Mouse (Mus musculus) heart, embryonic 13.5 days (tissue): ENCODE results near the gene Gm40460. TPM values are rescaled to one million over a fixed set of nuclear protein-coding genes. Genes with fewer than 3 reads are reported as not detected.

ENCODE experiments used
- polyA plus RNA-seq: library from polyadenylated mRNA; unstranded; fragments of >200 nt; fragmentation: Nextera tagmentation; extraction: Ambion mirVana; gene quantifications from 2 replicates; pipeline ENCODE4 v1.2.1, GENCODE M21; 2015

The Gm40460 gene
- polyA plus RNA-seq, 1 experiment from 2014 or later = not detected

Other genes with a start within 250 kb of the Gm40460 start
- 42.8 and 48.4 TPM in 2 replicates for gene Mob2, start 180.0 kb downstream of the Gm40460 start, polyA plus RNA-seq
- 11.4 and 13.6 TPM in 2 replicates for gene Dusp8, start 145.2 kb downstream of the Gm40460 start, polyA plus RNA-seq
- gene Gm45618, start 120.3 kb downstream of the Gm40460 start, polyA plus RNA-seq = not detected in 2 replicates
- not detected in 2 replicates for gene Gm39115, start 105.0 kb downstream of the Gm40460 start, polyA plus RNA-seq
- gene Gm45337, start 96.5 kb downstream of the Gm40460 start, polyA plus RNA-seq = not detected in 2 replicates
- not detected in 2 replicates for gene Gm29735, start 84.0 kb downstream of the Gm40460 start, polyA plus RNA-seq
- gene Gm4553, start 75.3 kb downstream of the Gm40460 start, polyA plus RNA-seq = not detected in 2 replicates
- not detected in 2 replicates for gene Krtap5-2, start 65.1 kb downstream of the Gm40460 start, polyA plus RNA-seq
- gene Gm10153, start 50.7 kb downstream of the Gm40460 start, polyA plus RNA-seq = not detected in 2 replicates
- gene Krtap5-3, start 39.7 kb downstream of the Gm40460 start, polyA plus RNA-seq = not detected in 2 replicates
- gene Gm7579, start 29.2 kb downstream of the Gm40460 start, polyA plus RNA-seq = not detected in 2 replicates
- gene Krtap5-5, start 11.1 kb downstream of the Gm40460 start, polyA plus RNA-seq = not detected in 2 replicates
- gene Gm2431, start 17.3 kb upstream of the Gm40460 start, polyA plus RNA-seq = not detected in 2 replicates
- gene Gm4559, start 33.3 kb upstream of the Gm40460 start, polyA plus RNA-seq = not detected in 2 replicates
- gene Krtap5-1, start 56.0 kb upstream of the Gm40460 start, polyA plus RNA-seq = not detected in 2 replicates
- not detected in 2 replicates for gene Krtap5-4, start 62.5 kb upstream of the Gm40460 start, polyA plus RNA-seq
- gene Ifitm10, start 132.7 kb upstream of the Gm40460 start, polyA plus RNA-seq = 6.5 and 7.5 TPM in 2 replicates
- gene Gm49369, start 141.6 kb upstream of the Gm40460 start, polyA plus RNA-seq = 2.3 TPM in 1 of 2 replicates, not detected in the other
- gene Ctsd, start 147.0 kb upstream of the Gm40460 start, polyA plus RNA-seq = 443 and 485 TPM in 2 replicates
- gene Syt8, start 193.8 kb upstream of the Gm40460 start, polyA plus RNA-seq = 0.19 and 0.41 TPM in 2 replicates
- 34.8 and 41.9 TPM in 2 replicates for gene Tnni2, start 200.7 kb upstream of the Gm40460 start, polyA plus RNA-seq
- 51.0 and 54.6 TPM in 2 replicates for gene Lsp1, start 219.7 kb upstream of the Gm40460 start, polyA plus RNA-seq